Mouse (Mus musculus): Measurements from ENCODE around the gene Saa4.

- TF ChIP-seq POLR2A (IDR thresholded peaks at IDR 0.05; ENCODE audit: low read depth, low read length), result no peak
- TF ChIP-seq CTCF (IDR thresholded peaks at IDR 0.05; ENCODE audit: extremely low read depth, insufficient read depth, insufficient read length, insufficient replicate concordance), result no peak
Measured at GRCm38 (mm10) chr7:46715600-46715999, 16.8 kb downstream of the Saa4 start, which contains the start of gene Saa3.

All from spleen, adult 2 months (tissue).